Mouse (Mus musculus) cerebellum, adult 2 months (tissue): ENCODE results near the gene Isl1. TPM values are rescaled to one million over a fixed set of nuclear protein-coding genes. Genes with fewer than 3 reads are reported as not detected.

ENCODE experiments used
- DNase-seq, 2 experiments: peaks; one replicate each; pipeline ENCODE4 v3.0.0; 2021
- H3K27ac ChIP-seq: fragments of 200-500 bp; 2 replicates; pipeline ENCODE4 v1.5.1; 2012; ENCODE audit warnings: low read length, control low read depth, inconsistent platforms; ENCODE audit not compliant: insufficient read depth
- H3K27me3 ChIP-seq: fragments of 200-500 bp; 2 replicates; pipeline ENCODE4 v1.6.1; 2012; ENCODE audit warnings: inconsistent platforms, mild to moderate bottlenecking, low read length, moderate library complexity; ENCODE audit not compliant: control insufficient read depth, insufficient read depth
- H3K4me1 ChIP-seq: fragments of 200-500 bp; 2 replicates; pipeline ENCODE4 v1.6.1; 2011; ENCODE audit warnings: low read length; ENCODE audit not compliant: control insufficient read depth, insufficient read depth
- H3K4me3 ChIP-seq: fragments of 200-500 bp; replicated peaks from 2 replicates; pipeline ENCODE3; 2011; ENCODE audit warnings: mild to moderate bottlenecking, low read depth, low read length, control low read depth; ENCODE audit not compliant: insufficient read depth
- CTCF ChIP-seq: fragments of 200-500 bp; IDR thresholded peaks from 2 replicates; pipeline ENCODE4 v1.5.1; 2011; ENCODE audit warnings: low read depth, mild to moderate bottlenecking, control low read depth, low read length, moderate library complexity, borderline replicate concordance; ENCODE audit not compliant: insufficient read depth
- POLR2A ChIP-seq: fragments of 200-500 bp; IDR thresholded peaks from 2 replicates; pipeline ENCODE4 v1.6.1; 2011; ENCODE audit warnings: low read length, control low read depth, borderline replicate concordance; ENCODE audit not compliant: insufficient read depth
- WGBS: fragments of 180-500 bp; shearing (Covaris S2); methylation state at CpG from one replicate; pipeline ENCODE4 v1.1.7; 2018; 5-methylcytosine and 5-hydroxymethylcytosine counted together
- polyA plus RNA-seq: library from polyadenylated mRNA; depleted of rRNA; stranded (reverse); fragments of >200 nt; gene quantifications from 2 replicates; pipeline ENCODE4 v1.2.3, GENCODE M21; 2012; rRNA removed

Isl1 gene
- 1.00 and 2.4 TPM in 2 replicates for polyA plus RNA-seq

- Histone ChIP-seq H3K4me1 (no peaks in the 10 kb centered on the region), H3K27me3 (peaks cover 8% of the 10 kb centered on the region; the same call in 1 of the 2 replicates), H3K27ac (no peak within 1 kb of the TSS), H3K4me3 (no peak within 1 kb of the TSS)
- TF ChIP-seq CTCF (no peak), POLR2A (no peak)
- DNase-seq, result no peak
- WGBS, result under 1% methylated on average over 82 of the region's 82 CpGs
Observed at GRCm38 (mm10) chr13:116309584-116310462, at the start of gene Isl1. Gene Isl1, minus strand, starts transcription at chr13:116309689.

DNA sequence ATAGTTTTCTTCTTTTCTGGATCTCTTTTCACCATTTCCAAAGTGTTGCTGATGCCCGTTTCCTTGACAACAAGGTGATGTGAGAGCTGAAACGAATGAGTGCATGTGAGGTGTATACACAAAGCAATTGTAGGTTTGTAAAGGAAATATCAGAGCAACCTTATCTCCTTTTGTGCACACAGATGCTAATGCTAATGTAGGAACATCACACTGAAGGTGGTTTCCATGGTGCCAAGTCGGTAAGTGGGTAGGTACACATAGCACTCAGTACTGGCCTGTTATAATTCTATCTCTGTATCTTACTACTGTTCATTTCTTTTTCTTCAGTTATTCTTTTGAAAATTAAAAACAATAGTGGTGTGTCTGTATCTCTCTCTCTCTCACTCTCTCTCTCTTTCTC is 26.3 kb upstream of the Isl1 start:
- Histone ChIP-seq H3K27me3 (no peaks in the 10 kb centered on the region), H3K4me1 (no peaks in the 10 kb centered on the region), H3K27ac (no peak overlapping the region), H3K4me3 (no peak overlapping the region)
- TF ChIP-seq CTCF (no peak), POLR2A (no peak)
- DNase-seq, result no peak
- 75% methylated on average over 3 of the region's 3 CpGs for WGBS

GRCm38 (mm10) chr13:116313636-116314530 is 4.4 kb upstream of the Isl1 start:
- Histone ChIP-seq H3K27me3 (peaks cover 8% of the 10 kb centered on the region; the same call in 1 of the 2 replicates), H3K4me3 (no peak overlapping the region), H3K4me1 (no peaks in the 10 kb centered on the region), H3K27ac (no peak overlapping the region)
- DNase-seq, result no peak
- TF ChIP-seq CTCF (no peak), POLR2A (no peak)
- 2% methylated on average over 28 of the region's 28 CpGs for WGBS

- 4% methylated on average over 13 of the region's 13 CpGs for WGBS
- TF ChIP-seq POLR2A (no peak), CTCF (no peak)
- no peak overlapping the region for H3K4me3 ChIP-seq
- no peaks in the 10 kb centered on the region for H3K4me1 ChIP-seq
- H3K27ac ChIP-seq, result no peak overlapping the region
- H3K27me3 ChIP-seq, result peaks cover 8% of the 10 kb centered on the region; the same call in 1 of the 2 replicates
- DNase-seq, result no peak
Observed at GRCm38 (mm10) chr13:116311871-116312720, 2.6 kb upstream of the Isl1 start.

- no peak overlapping the region for H3K4me3 ChIP-seq
- no peak for DNase-seq
- no peaks in the 10 kb centered on the region for H3K4me1 ChIP-seq
- no peak overlapping the region for H3K27ac ChIP-seq
- WGBS, result 8% methylated on average over 4 of the region's 4 CpGs
- TF ChIP-seq CTCF (no peak), POLR2A (no peak)
- peaks cover 8% of the 10 kb centered on the region; the same call in 1 of the 2 replicates for H3K27me3 ChIP-seq
Observed at GRCm38 (mm10) chr13:116311011-116311410, 1.5 kb upstream of the Isl1 start.

- H3K4me3 ChIP-seq, result no peak overlapping the region
- no peak for DNase-seq
- WGBS, result 1% methylated on average over 9 of the region's 9 CpGs
Observed at GRCm38 (mm10) chr13:116310463-116310765, 925 bp upstream of the Isl1 start.

DNA sequence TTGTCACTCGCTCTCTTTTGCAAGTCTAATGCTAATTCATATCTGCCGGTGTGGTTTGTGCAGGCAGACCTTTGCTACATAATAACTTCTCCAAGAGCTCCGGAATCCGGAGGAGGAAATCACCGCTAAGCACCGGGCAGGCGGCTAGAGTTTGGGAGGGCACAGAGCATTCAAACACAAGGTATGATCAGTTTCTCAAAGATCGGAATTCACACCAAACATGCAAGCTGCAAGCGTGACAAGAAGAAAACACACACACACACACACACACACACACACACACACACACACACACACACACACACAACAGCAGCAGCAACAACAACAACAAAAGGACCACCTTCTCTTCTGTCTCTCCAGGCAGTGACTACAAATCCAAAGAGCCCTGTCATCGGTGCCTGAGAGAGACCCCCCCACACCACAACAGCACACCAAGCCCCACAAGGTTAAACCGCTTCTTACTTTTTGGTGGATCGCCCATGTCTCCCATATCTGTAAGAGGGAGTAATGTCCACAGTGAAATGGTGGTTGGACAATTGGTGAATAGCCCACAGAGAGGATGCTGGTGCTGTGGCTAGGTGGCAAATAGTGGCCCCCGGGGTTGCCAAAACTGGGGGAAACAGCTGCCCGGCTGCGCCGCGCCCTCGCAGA is 431 bp downstream of the Isl1 start:
- Histone ChIP-seq H3K27me3 (peaks cover 9% of the 10 kb centered on the region; the same call in 1 of the 2 replicates), H3K27ac (no peak overlapping the region), H3K4me3 (no peak overlapping the region), H3K4me1 (no peaks in the 10 kb centered on the region)
- WGBS, result 3% methylated on average over 18 of the region's 18 CpGs
- TF ChIP-seq POLR2A, result no peak
- TF ChIP-seq CTCF, result no peak
- DNase-seq, result no peak

More at GRCm38 (mm10) chr13:116310463-116310765, 925 bp upstream of the Isl1 start:
- Histone ChIP-seq H3K27ac (no peak overlapping the region), H3K4me1 (no peaks in the 10 kb centered on the region), H3K27me3 (peaks cover 8% of the 10 kb centered on the region; the same call in 1 of the 2 replicates)
- no peak for TF ChIP-seq POLR2A
- TF ChIP-seq CTCF, result no peak
